Mouse (Mus musculus) testis, adult 2 months (tissue): ENCODE measurements around the gene Nubp2.

Source experiments
- CTCF ChIP-seq: fragments of 200-500 bp; IDR thresholded peaks from 2 replicates; pipeline ENCODE4 v1.5.1; 2012; ENCODE audit warnings: low read depth, mild to moderate bottlenecking, inconsistent platforms, low read length, moderate library complexity; ENCODE audit not compliant: control insufficient read depth, insufficient read depth, insufficient replicate concordance
- POLR2A ChIP-seq: fragments of 200-500 bp; IDR thresholded peaks from 2 replicates; pipeline ENCODE4 v1.6.1; 2012; ENCODE audit warnings: low read depth, mild to moderate bottlenecking, inconsistent platforms, low read length, moderate library complexity; ENCODE audit not compliant: control insufficient read depth

DNA sequence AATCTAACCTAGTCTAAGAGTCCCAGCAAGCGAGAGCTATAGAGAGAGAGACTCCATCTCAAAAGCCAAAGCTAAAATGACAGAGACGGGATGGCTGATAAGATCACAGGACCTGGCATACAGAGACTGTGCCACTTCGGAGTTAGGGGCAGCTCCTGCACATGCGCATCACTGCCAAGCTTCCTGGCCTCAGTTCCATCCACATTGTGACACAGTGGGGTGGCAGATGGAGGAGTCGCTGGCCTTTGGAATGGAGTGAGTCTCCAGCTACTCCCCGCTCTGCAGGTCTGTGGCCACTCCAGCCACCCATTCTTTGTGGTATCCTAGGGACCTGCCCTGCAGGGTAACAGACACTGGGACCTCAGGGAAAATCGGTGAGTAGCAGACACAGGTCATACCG lies 20.4 kb downstream of the Nubp2 start, which contains the start of gene Igfals:
- TF ChIP-seq POLR2A (no peak), CTCF (no peak)
